8 mouse cellular contexts compared by ENCODE assay signal in genomic region chr10:115587301-115587969, GRCm38 (mm10). TPM values are rescaled to one million over a fixed set of nuclear protein-coding genes. Genes with fewer than 3 reads are reported as not detected.
A peak's percentile ranks its signal among the peaks of the same experiment; 100 is the strongest.
DNase-seq lines count a peak whose midpoint lies in the region; ATAC-seq lines count a peak whose summit lies in the region.

Gene Lgr5, minus strand, starts transcription at chr10:115587780.

- H3K36me3 ChIP-seq in intestine, embryonic 14.5 days (ENCODE audit: control insufficient read depth, insufficient read depth, low read length), result no peaks in the 10 kb centered on the region
- no peaks in the 10 kb centered on the region for H3K36me3 ChIP-seq in megakaryocyte, embryonic 14.5 days (replicated peaks; ENCODE audit: low read length)

- H3K9ac ChIP-seq in intestine, embryonic 14.5 days (ENCODE audit: low read length), result peak within 1 kb of the TSS; percentile 27

- DNase-seq in WW6 (ENCODE audit: low read depth, low spot score), result peak; percentile 38
- DNase-seq in cerebellum, adult 8-10 months, result peak; percentile 75
- DNase-seq in intestine, embryonic 14.5 days (ENCODE audit: low spot score), result peak; percentile 85
- peak; percentile 23 to 58 for DNase-seq in left cerebral cortex, postnatal 14 days (ENCODE audit: low spot score in 2 of 2)
- DNase-seq in right cerebral cortex, postnatal 4 days, result peak; percentile 49
- no peak for DNase-seq in natural killer cell, adult 2 months (ENCODE audit: low spot score in 2 of 2)

- H3K4me1 ChIP-seq in intestine, embryonic 14.5 days (replicated peaks; ENCODE audit: control insufficient read depth, insufficient read depth, low read length), result peaks cover 10% of the 10 kb centered on the region
- H3K4me1 ChIP-seq in megakaryocyte, embryonic 14.5 days, result peaks cover 21% of the 10 kb centered on the region

- H3K9me3 ChIP-seq in intestine, embryonic 14.5 days (ENCODE audit: control insufficient read depth, low read length), result no peaks in the 10 kb centered on the region
- H3K9me3 ChIP-seq in megakaryocyte, embryonic 14.5 days, result no peaks in the 10 kb centered on the region

- no peak within 1 kb of the TSS for H3K27ac ChIP-seq in intestine, embryonic 14.5 days (ENCODE audit: low read depth)

- under 1% methylated on average over 45 of the region's 47 CpGs for WGBS in intestine, embryonic 14.5 days

- ATAC-seq in frontal cortex, adult (ENCODE audit: low TSS enrichment), result peak; percentile 88
- ATAC-seq in intestine, embryonic 14.5 days (replicated peaks; ENCODE audit: low FRiP score, low TSS enrichment, low read depth), result peak; percentile 82

- intact Hi-C loops in left cerebral cortex, postnatal 14 days (cut with DNase I), result loop anchor here (10.0 kb wide), 1 partner anchor 113 kb away; no protein-coding TSS in a partner anchor

- peak within 1 kb of the TSS; percentile 91 for H3K4me2 ChIP-seq in intestine, embryonic 14.5 days (ENCODE audit: low read length)

- peaks cover 50% of the 10 kb centered on the region for H3K27me3 ChIP-seq in intestine, embryonic 14.5 days (replicated peaks; ENCODE audit: control insufficient read depth, insufficient read depth, low read length)
- H3K27me3 ChIP-seq in megakaryocyte, embryonic 14.5 days (replicated peaks), result peaks cover 58% of the 10 kb centered on the region

- peak within 1 kb of the TSS; percentile 51 for H3K4me3 ChIP-seq in intestine, embryonic 14.5 days (ENCODE audit: low read depth, low read length)
- peak within 1 kb of the TSS; percentile 79 for H3K4me3 ChIP-seq in megakaryocyte, embryonic 14.5 days (replicated peaks)

RNA-seq across cellular contexts. Expression of gene Lgr5, which starts in this region (rescaled TPM):
- polyA plus RNA-seq in intestine, embryonic 14.5 days (2014; fragmentation: Nextera tagmentation; extraction: Ambion mirVana), result 8.7 and 13.4 TPM in 2 replicates
- 1 to 10 TPM; 2.8 to 3.6 TPM for total RNA-seq in left cerebral cortex, postnatal 14 days (2021)
- not detected in 2 replicates for polyA plus RNA-seq in megakaryocyte, embryonic 14.5 days (2012; ENCODE audit: insufficient read depth, low replicate concordance)

Comparison
In these comparisons a context has a peak if more than half of its experiments do, and no peak if none do; other contexts are left out.
1. DNase-seq: peak in WW6 (single experiment), cerebellum, adult 8-10 months (single experiment), intestine, embryonic 14.5 days (single experiment), left cerebral cortex, postnatal 14 days (2 of 2) and right cerebral cortex, postnatal 4 days (single experiment); none in natural killer cell, adult 2 months (0 of 2).